Mouse (Mus musculus) embryonic facial prominence, embryonic 14.5 days (tissue): ENCODE measurements at regions not wholly inside any gene's neighbourhood (a gene's known extent, or its start where the extent isn't known, plus 50 kb on each side); places are given as distances from the start of the nearest gene placed in this dataset.

Experiments used
- ATAC-seq: fragments of 200-750 bp; cut with Nextera tagmentation; 2 replicates; pipeline ENCODE4 v1.8.0; 2017; ENCODE audit warnings: low read depth, moderate number of reproducible peaks, moderate TSS enrichment
- DNase-seq: peaks from one replicate; pipeline ENCODE4 v3.0.0-alpha.2; 2015; ENCODE audit warnings: low spot score
- H3K27ac ChIP-seq: fragments of 300-500 bp; sonication (generic); replicated peaks from 2 replicates; pipeline ENCODE4 v1.5.1; 2014; ENCODE audit warnings: low read depth, mild to moderate bottlenecking, low read length, moderate library complexity
- H3K27me3 ChIP-seq: fragments of 300-500 bp; sonication (generic); replicated peaks from 2 replicates; pipeline ENCODE4 v1.6.1; 2014; ENCODE audit warnings: low read length; ENCODE audit not compliant: control insufficient read depth, insufficient read depth
- H3K36me3 ChIP-seq: fragments of 300-500 bp; sonication (generic); 2 replicates; pipeline ENCODE4 v1.6.1; 2014; ENCODE audit warnings: low read length, mixed read lengths; ENCODE audit not compliant: control insufficient read depth, insufficient read depth
- H3K4me1 ChIP-seq: fragments of 300-500 bp; sonication (generic); 2 replicates; pipeline ENCODE4 v1.6.1; 2014; ENCODE audit warnings: antibody characterized with exemption, low read length; ENCODE audit not compliant: control insufficient read depth, insufficient read depth
- H3K4me2 ChIP-seq: fragments of 300-500 bp; sonication (generic); 2 replicates; pipeline ENCODE4 v1.6.1; 2014; ENCODE audit warnings: low read depth, mild to moderate bottlenecking, low read length, moderate library complexity, mixed read lengths
- H3K4me3 ChIP-seq: fragments of 300-500 bp; sonication (generic); 2 replicates; pipeline ENCODE4 v1.5.1; 2014; ENCODE audit warnings: low read depth, mild to moderate bottlenecking, low read length
- H3K9ac ChIP-seq: fragments of 300-500 bp; sonication (generic); 2 replicates; pipeline ENCODE4 v1.6.1; 2014; ENCODE audit warnings: low read depth, mild to moderate bottlenecking, low read length, moderate library complexity, mixed read lengths
- H3K9me3 ChIP-seq: fragments of 300-500 bp; sonication (generic); 2 replicates; pipeline ENCODE4 v1.6.1; 2016; ENCODE audit warnings: low read length; ENCODE audit not compliant: control insufficient read depth
- WGBS: fragments of 180-500 bp; shearing (Covaris S2); extraction: QIAGEN DNeasy Blood & Tissue Kit; methylation state at CpG from one replicate; pipeline ENCODE4 v1.1.7; 2014; 5-methylcytosine and 5-hydroxymethylcytosine counted together

DNA sequence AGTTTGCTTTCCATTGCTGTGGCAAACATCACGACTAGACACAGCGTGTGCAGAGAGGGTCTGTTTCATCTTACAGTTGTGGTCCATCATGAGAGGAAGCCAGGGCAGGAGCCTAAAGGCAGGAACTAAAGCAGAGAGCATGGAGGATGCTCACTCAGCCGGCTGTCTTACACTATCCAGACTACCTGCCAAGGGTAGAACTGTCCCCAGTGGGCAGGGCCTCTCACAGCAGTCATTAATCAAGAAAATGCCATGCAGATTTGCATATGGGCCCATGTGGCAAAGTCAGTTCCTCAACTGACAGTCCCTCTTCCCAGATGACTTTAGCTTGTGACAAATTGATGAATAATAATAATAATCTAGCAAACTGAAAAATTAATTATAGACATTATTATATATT lies 192.6 kb downstream of the Sp3 start:
- H3K9ac ChIP-seq: no peak overlapping the region
- no peak overlapping the region for H3K27ac ChIP-seq
- ATAC-seq (no peak), DNase-seq (no peak)
- no peaks in the 10 kb centered on the region for H3K27me3 ChIP-seq
- no peaks in the 10 kb centered on the region for H3K36me3 ChIP-seq
- 69% methylated on average over 3 of the region's 3 CpGs for WGBS
- H3K9me3 ChIP-seq: no peaks in the 10 kb centered on the region
- no peak overlapping the region for H3K4me2 ChIP-seq
- no peak overlapping the region for H3K4me3 ChIP-seq
- peaks cover 20% of the 10 kb centered on the region for H3K4me1 ChIP-seq

DNA sequence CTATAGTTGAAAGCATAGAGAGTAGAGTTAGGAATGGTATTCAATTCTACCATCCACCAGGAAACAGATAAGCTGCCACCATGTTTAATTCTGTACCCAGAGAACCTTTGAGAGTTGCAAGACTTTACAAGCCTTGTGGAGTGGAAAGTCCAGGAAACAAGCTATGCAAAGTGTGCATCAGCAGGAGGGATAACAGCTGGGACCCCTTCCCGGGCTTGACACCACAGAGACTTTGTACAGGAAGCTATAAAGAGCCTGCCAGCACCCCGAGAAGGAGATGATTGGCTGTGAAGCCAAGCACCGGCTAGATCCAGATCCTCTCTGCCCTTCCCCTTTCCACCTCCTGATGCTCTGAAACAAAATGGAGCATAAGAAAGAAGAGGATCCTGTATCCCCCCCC lies 188.8 kb downstream of the Sp3 start:
- H3K4me3 ChIP-seq: no peak overlapping the region
- no peak overlapping the region for H3K27ac ChIP-seq
- WGBS: 60% methylated on average over 3 of the region's 3 CpGs
- no peak overlapping the region for H3K4me2 ChIP-seq
- no peaks in the 10 kb centered on the region for H3K9me3 ChIP-seq
- no peaks in the 10 kb centered on the region for H3K27me3 ChIP-seq
- ATAC-seq (no peak), DNase-seq (no peak)
- H3K36me3 ChIP-seq: no peaks in the 10 kb centered on the region
- no peak overlapping the region for H3K9ac ChIP-seq
- peaks cover 12% of the 10 kb centered on the region for H3K4me1 ChIP-seq

DNA sequence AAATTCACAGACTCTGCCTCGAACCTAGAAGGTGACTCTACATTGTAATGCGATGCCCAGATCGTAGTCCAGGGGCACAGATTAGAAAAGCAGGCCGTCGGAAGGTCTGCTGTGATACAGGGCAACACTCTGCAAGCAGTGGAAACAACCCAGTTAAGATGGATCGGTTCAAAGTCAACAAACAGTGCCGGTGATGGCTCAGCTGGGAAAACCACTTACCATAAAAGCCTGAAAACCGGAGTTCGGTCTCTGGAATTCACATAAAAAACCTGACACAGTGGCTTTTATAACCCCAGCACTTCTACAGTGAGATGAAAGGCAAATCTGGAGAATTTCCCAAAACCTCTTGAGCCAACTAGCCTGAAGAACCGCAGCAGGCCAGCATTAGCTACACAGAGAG lies 186.8 kb downstream of the Sp3 start:
- Histone ChIP-seq H3K36me3 (no peaks in the 10 kb centered on the region), H3K4me1 (peaks cover 9% of the 10 kb centered on the region; the same call in 1 of the 2 replicates), H3K27me3 (no peaks in the 10 kb centered on the region), H3K9me3 (no peaks in the 10 kb centered on the region), H3K27ac (no peak overlapping the region), H3K9ac (no peak overlapping the region), H3K4me3 (no peak overlapping the region), H3K4me2 (no peak overlapping the region)
- WGBS: 53% methylated on average over 10 of the region's 10 CpGs
- ATAC-seq (no peak), DNase-seq (peak; percentile 22)

DNA sequence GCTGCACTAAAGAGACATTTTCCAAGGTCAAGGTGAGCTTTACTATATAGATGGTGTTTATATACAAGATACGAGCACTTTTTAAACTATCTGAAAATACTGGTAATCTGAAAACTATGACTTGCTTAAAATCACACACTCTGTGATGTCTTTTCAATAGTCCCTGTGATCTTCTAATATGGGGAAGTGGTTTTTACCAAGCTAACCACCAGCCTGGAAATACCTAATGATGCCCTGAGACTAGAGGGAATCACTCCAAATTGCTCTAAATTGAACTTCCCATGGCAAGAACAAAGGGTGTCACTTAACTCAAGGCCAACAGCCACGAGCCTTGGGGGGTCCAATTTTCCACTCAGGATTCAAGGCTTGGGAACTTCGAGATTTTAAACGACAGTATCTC lies 185.7 kb downstream of the Sp3 start:
- no peaks in the 10 kb centered on the region for H3K9me3 ChIP-seq
- H3K4me2 ChIP-seq: no peak overlapping the region
- H3K9ac ChIP-seq: no peak overlapping the region
- H3K4me1 ChIP-seq: peaks cover 9% of the 10 kb centered on the region; the same call in 1 of the 2 replicates
- H3K27ac ChIP-seq: no peak overlapping the region
- WGBS: 49% methylated on average over 4 of the region's 4 CpGs
- no peaks in the 10 kb centered on the region for H3K36me3 ChIP-seq
- DNase-seq: no peak
- H3K4me3 ChIP-seq: no peak overlapping the region
- no peaks in the 10 kb centered on the region for H3K27me3 ChIP-seq
- ATAC-seq: no peak

DNA sequence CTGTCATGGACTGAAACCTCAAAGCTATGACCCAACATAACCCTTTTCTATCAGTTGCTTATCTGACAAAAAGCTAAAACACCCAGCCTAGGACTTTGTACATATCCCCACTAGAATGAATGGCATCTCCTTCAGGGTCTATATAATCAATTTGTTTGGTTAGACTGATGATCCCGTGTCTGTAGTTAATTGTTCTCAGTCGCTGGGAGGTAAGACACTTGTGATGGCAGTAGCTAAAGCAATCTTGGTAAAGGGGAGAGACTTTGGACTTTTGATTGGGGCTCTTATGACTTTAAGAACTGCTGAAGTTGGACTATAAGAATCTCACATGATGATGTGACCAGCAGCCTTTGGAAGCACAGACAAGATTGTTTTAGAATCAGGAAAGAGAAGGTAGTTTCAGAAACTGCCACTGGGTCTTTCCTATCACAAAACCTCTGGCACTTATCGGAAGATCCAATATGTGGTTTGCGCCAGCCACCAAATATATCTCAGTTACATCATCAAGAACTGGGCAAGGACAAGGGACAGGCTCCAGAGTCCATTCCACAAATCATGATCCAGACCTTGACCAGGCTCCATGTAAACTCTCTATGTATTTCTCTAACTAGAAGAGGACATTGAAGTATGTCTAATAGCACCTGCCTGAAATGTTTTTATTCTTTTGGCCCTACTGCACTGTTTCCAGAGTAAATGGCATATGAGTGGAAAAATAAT lies 183.1 kb downstream of the Sp3 start:
- 76% methylated on average over 4 of the region's 4 CpGs for WGBS

DNA sequence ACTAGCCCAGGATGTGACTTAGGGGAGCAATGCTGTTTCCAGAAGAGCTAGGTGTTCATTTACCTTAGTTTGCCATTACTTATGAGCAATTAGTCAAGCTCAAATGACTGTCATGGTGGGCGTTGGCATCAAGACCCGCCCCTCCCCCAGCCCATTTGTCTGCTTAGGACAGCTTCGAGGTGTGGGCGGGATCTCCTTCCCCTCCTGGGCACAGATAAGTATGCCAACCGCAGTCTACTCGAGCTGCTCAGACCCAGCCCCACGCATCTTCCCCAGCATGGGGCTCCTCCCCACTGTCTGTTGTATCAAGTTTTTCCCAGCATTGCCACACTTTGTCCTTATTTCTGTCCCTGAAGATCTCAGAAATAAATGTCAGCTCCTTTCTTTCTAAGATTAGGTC lies 179.6 kb downstream of the Sp3 start:
- Histone ChIP-seq H3K4me1 (no peaks in the 10 kb centered on the region), H3K4me2 (no peak overlapping the region), H3K27me3 (no peaks in the 10 kb centered on the region), H3K4me3 (no peak overlapping the region), H3K9ac (no peak overlapping the region), H3K9me3 (no peaks in the 10 kb centered on the region), H3K36me3 (no peaks in the 10 kb centered on the region), H3K27ac (no peak overlapping the region)
- 65% methylated on average over 7 of the region's 7 CpGs for WGBS
- DNase-seq: no peak
- no peak for ATAC-seq

More for the DNA sequence above, 183.1 kb downstream of the Sp3 start:
- Histone ChIP-seq H3K27me3 (no peaks in the 10 kb centered on the region), H3K9ac (no peak overlapping the region), H3K4me1 (peaks cover 9% of the 10 kb centered on the region; the same call in 1 of the 2 replicates), H3K4me2 (no peak overlapping the region), H3K9me3 (no peaks in the 10 kb centered on the region), H3K4me3 (no peak overlapping the region), H3K27ac (no peak overlapping the region), H3K36me3 (no peaks in the 10 kb centered on the region)
- DNase-seq: no peak
- ATAC-seq: no peak

DNA sequence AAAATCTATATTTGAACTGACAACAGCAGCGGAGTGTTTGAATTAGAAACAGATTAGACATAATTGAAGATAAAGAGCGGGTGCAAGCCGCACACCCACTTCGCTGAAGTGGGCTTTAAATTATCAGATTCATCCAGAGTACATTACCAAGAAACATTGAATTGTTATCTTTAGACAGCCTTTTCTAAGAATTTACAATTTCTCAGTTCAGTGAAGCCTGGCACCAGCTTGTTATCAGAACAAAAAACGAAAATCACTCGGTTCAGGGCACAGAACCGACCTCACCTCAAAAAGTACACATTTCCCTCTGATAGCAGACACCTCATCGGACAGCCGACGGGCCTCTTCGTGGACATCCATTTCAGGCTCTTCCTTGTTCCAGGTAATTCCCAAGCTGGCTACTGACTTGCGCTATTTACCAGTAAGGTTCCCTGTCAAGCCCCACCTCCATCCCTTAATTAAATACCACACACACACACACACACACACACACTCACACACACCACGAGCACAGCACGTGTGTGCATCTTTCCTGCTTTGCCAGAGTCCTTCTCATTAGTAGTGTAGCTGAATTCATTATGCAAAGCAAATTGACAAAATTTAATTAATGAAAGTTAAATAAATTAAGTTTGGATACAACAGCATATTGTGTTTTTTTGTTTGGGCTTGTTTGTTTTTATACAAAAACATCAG lies 166.8 kb downstream of the Sp3 start:
- H3K4me2 ChIP-seq: peak overlapping the region; percentile 37; the same call in 1 of the 2 replicates
- WGBS: 60% methylated on average over 14 of the region's 14 CpGs
- H3K4me1 ChIP-seq: no peaks in the 10 kb centered on the region; the same call in 1 of the 2 replicates
- no peak overlapping the region for H3K27ac ChIP-seq
- ATAC-seq (no peak), DNase-seq (no peak)
- H3K27me3 ChIP-seq: peaks cover 19% of the 10 kb centered on the region; the same call in 1 of the 2 replicates
- H3K4me3 ChIP-seq: no peak overlapping the region
- H3K9me3 ChIP-seq: 0 out of 2 replicates have a peak, but pooled peaks cover 8% of the 10 kb centered on the region
- no peaks in the 10 kb centered on the region for H3K36me3 ChIP-seq
- no peak overlapping the region for H3K9ac ChIP-seq

DNA sequence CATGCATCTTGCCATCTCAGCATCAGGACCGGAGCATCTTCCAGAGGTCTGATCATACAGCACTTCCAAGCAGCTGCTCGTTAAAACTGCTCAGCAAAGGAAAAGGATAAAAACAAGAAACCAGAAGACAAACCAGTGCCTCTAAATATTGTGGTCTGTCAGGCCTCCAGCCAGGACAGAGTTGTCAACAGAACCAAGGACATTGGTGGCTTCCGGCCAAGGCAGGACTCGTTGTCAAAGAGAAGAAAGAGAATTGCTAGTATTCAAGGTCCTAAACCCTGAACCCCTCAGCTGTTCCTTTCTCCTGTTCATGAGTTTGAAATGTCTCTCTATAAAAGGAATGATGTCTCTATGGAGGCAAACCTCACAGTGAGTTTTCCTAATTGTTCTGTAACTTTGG lies 155.0 kb downstream of the Sp3 start:
- DNase-seq (no peak), ATAC-seq (no peak)
- H3K4me1 ChIP-seq: no peaks in the 10 kb centered on the region
- H3K27me3 ChIP-seq: no peaks in the 10 kb centered on the region
- H3K9ac ChIP-seq: no peak overlapping the region
- H3K4me2 ChIP-seq: no peak overlapping the region
- whole genome bisulfite sequencing: 89% methylated on average over 4 of the region's 4 CpGs
- no peaks in the 10 kb centered on the region for H3K9me3 ChIP-seq
- H3K4me3 ChIP-seq: no peak overlapping the region
- H3K27ac ChIP-seq: no peak overlapping the region
- H3K36me3 ChIP-seq: no peaks in the 10 kb centered on the region

DNA sequence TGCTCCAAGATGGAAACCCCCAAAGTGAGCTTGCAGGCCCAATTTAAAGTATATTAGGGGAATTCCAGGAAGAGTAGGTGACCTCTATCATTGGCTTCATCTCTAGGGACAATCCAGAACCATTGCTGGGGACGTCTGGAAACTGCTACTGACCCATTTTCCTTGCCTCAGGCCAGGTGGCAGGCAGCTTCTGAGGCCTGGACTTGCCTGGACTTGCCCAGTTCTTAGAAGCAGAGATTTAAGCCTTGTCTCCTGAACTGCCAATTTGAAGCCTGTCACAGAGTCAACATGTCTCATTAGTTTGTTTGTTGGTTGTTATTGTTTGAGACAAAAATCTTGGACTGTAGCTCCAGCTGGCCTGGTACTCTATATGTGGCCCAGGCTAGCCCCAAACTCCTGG lies 151.1 kb downstream of the Sp3 start:
- no peaks in the 10 kb centered on the region for H3K4me1 ChIP-seq
- H3K4me2 ChIP-seq: no peak overlapping the region
- no peak overlapping the region for H3K4me3 ChIP-seq
- no peak for DNase-seq
- no peak for ATAC-seq
- WGBS: 11% methylated on average over 1 of the region's 1 CpGs
- no peak overlapping the region for H3K9ac ChIP-seq
- H3K27ac ChIP-seq: no peak overlapping the region
- H3K9me3 ChIP-seq: no peaks in the 10 kb centered on the region
- H3K27me3 ChIP-seq: no peaks in the 10 kb centered on the region
- no peaks in the 10 kb centered on the region for H3K36me3 ChIP-seq
